ENCODE assay signal across 8 mouse cellular contexts in genomic region chr2:155472671-155473569, GRCm38 (mm10). TPM values are rescaled to one million over a fixed set of nuclear protein-coding genes. Genes with fewer than 3 reads are reported as not detected.
DNase-seq lines count a peak whose midpoint lies in the region; ATAC-seq and TF ChIP-seq lines count a peak whose summit lies in the region.

No protein-coding gene starts in this region.

- H3K27me3 ChIP-seq in heart, embryonic 15.5 days, result no peaks in the 10 kb centered on the region
- H3K27me3 ChIP-seq in kidney, postnatal 0 days (ENCODE audit: insufficient read depth, low read length), result no peaks in the 10 kb centered on the region
- no peaks in the 10 kb centered on the region for H3K27me3 ChIP-seq in neural tube, embryonic 14.5 days (ENCODE audit: control insufficient read depth, insufficient read depth, low read length)

- H3K4me1 ChIP-seq in brown adipose tissue, adult 24 weeks (ENCODE audit: control insufficient read depth, insufficient read depth, insufficient read length, low read length), result peaks cover 5% of the 10 kb centered on the region; the same call in 1 of the 2 replicates
- H3K4me1 ChIP-seq in heart, embryonic 15.5 days (replicated peaks), result peaks cover 32% of the 10 kb centered on the region
- H3K4me1 ChIP-seq in kidney, postnatal 0 days (replicated peaks; ENCODE audit: insufficient read depth, low read length), result peaks cover 9% of the 10 kb centered on the region; the same call in 1 of the 2 replicates
- H3K4me1 ChIP-seq in lung, adult 2 months (ENCODE audit: control insufficient read depth, insufficient read depth, low read length), result peaks cover 3% of the 10 kb centered on the region
- peaks cover 16% of the 10 kb centered on the region for H3K4me1 ChIP-seq in neural tube, embryonic 14.5 days (ENCODE audit: control insufficient read depth, insufficient read depth, low read length)

- no peak for TF ChIP-seq CTCF in kidney, postnatal 0 days (IDR thresholded peaks at IDR 0.05; ENCODE audit: low read depth)
- no peak for TF ChIP-seq CTCF in lung, adult 2 months (IDR thresholded peaks at IDR 0.05; ENCODE audit: insufficient read depth, low read length)

- H3K9me3 ChIP-seq in heart, embryonic 15.5 days (replicated peaks), result no peaks in the 10 kb centered on the region
- H3K9me3 ChIP-seq in kidney, postnatal 0 days (replicated peaks; ENCODE audit: low read length), result no peaks in the 10 kb centered on the region
- no peaks in the 10 kb centered on the region for H3K9me3 ChIP-seq in neural tube, embryonic 14.5 days (ENCODE audit: control insufficient read depth, low read length)

- 1% methylated on average over 54 of the region's 71 CpGs for WGBS in heart, embryonic 15.5 days
- WGBS in kidney, postnatal 0 days, result 2% methylated on average over 45 of the region's 71 CpGs
- WGBS in lung, adult 2 months, result 2% methylated on average over 62 of the region's 71 CpGs
- under 1% methylated on average over 50 of the region's 71 CpGs for WGBS in neural tube, embryonic 14.5 days

- peak overlapping the region; percentile 84 for H3K4me2 ChIP-seq in heart, embryonic 15.5 days
- peak overlapping the region; percentile 82 for H3K4me2 ChIP-seq in kidney, postnatal 0 days (ENCODE audit: low read length)
- H3K4me2 ChIP-seq in neural tube, embryonic 14.5 days (ENCODE audit: low read depth, low read length), result peak overlapping the region; percentile 51

- H3K36me3 ChIP-seq in heart, embryonic 15.5 days, result no peaks in the 10 kb centered on the region
- H3K36me3 ChIP-seq in kidney, postnatal 0 days (ENCODE audit: insufficient read depth, low read length), result no peaks in the 10 kb centered on the region
- H3K36me3 ChIP-seq in neural tube, embryonic 14.5 days (ENCODE audit: control insufficient read depth, insufficient read depth, low read length), result no peaks in the 10 kb centered on the region

- H3K27ac ChIP-seq in brown adipose tissue, adult 24 weeks (replicated peaks; ENCODE audit: low read depth, low read length), result peak overlapping the region; percentile 73
- peak overlapping the region; percentile 95 for H3K27ac ChIP-seq in heart, embryonic 15.5 days
- peak overlapping the region; percentile 94 for H3K27ac ChIP-seq in kidney, postnatal 0 days
- peak overlapping the region; percentile 90 for H3K27ac ChIP-seq in neural tube, embryonic 14.5 days (ENCODE audit: low read depth, low read length)

- TF ChIP-seq POLR2A in lung, adult 2 months (IDR thresholded peaks at IDR 0.05; ENCODE audit: borderline replicate concordance, extremely low read depth, low read depth, low read length), result no peak

- peak overlapping the region; percentile 99 for H3K9ac ChIP-seq in heart, embryonic 15.5 days
- peak overlapping the region; percentile 99 for H3K9ac ChIP-seq in kidney, postnatal 0 days (ENCODE audit: low read depth, low read length)
- peak overlapping the region; percentile 99 for H3K9ac ChIP-seq in neural tube, embryonic 14.5 days (replicated peaks; ENCODE audit: low read depth, low read length)

- peak; percentile 66 for DNase-seq in ES-CJ7 (ENCODE audit: low read depth, low spot score)
- DNase-seq in kidney, postnatal 0 days (ENCODE audit: low spot score), result peak; percentile 76
- peak; percentile 60 for DNase-seq in lung, adult 2 months
- DNase-seq in thymus, postnatal 0 days (ENCODE audit: low spot score), result peak; percentile 36

- H3K4me3 ChIP-seq in brown adipose tissue, adult 24 weeks (ENCODE audit: insufficient read depth, low read depth, low read length), result peak overlapping the region; percentile 93
- peak overlapping the region; percentile 94 for H3K4me3 ChIP-seq in heart, embryonic 15.5 days
- H3K4me3 ChIP-seq in kidney, postnatal 0 days (replicated peaks; ENCODE audit: low read depth, low read length), result peak overlapping the region; percentile 97
- peak overlapping the region; percentile 50 for H3K4me3 ChIP-seq in lung, adult 2 months (replicated peaks; ENCODE audit: extremely low read depth, low read depth, low read length)
- H3K4me3 ChIP-seq in neural tube, embryonic 14.5 days (ENCODE audit: low read depth, low read length), result peak overlapping the region; percentile 85

- peak; percentile 67 for ATAC-seq in erythroid progenitor cell, adult 5-6 weeks (replicated peaks; ENCODE audit: low FRiP score, poor library complexity, severe bottlenecking)
- peak; percentile 71 for ATAC-seq in heart, embryonic 15.5 days (replicated peaks; ENCODE audit: insufficient number of reproducible peaks, insufficient read depth, low FRiP score, low read depth)
- peak; percentile 62 for ATAC-seq in kidney, postnatal 0 days (replicated peaks; ENCODE audit: low FRiP score, low read depth)
- ATAC-seq in neural tube, embryonic 14.5 days (ENCODE audit: low read depth), result peak; percentile 73

RNA-seq across cellular contexts. Expression of gene Ncoa6, which starts 0.8 kb away (rescaled TPM):
- polyA plus RNA-seq in brown adipose tissue, adult 24 weeks (2012; ENCODE audit: insufficient read depth, insufficient read length, missing spikeins), result 11.5 and 13.5 TPM in 2 replicates
- total RNA-seq in erythroid progenitor cell, adult 5-6 weeks (2015; ENCODE audit: low replicate concordance), result 55.1 and 66.7 TPM in 2 replicates
- total RNA-seq in erythroid progenitor cell, adult 5-6 weeks (2017; ENCODE audit: low replicate concordance), result 19.4 and 24.4 TPM in 2 replicates
- 12.0 and 14.5 TPM in 2 replicates for polyA plus RNA-seq in heart, embryonic 15.5 days (2015; fragmentation: Nextera tagmentation; extraction: Ambion mirVana)
- 19.0 and 19.6 TPM in 2 replicates for polyA plus RNA-seq in kidney, postnatal 0 days (2015; fragmentation: Nextera tagmentation; extraction: Ambion mirVana)
- 20.0 and 23.2 TPM in 2 replicates for polyA plus RNA-seq in lung, adult 2 months (2012; rRNA removed)
- polyA plus RNA-seq in neural tube, embryonic 14.5 days (2014; fragmentation: Nextera tagmentation; extraction: Ambion mirVana), result 31.4 and 36.0 TPM in 2 replicates
- polyA plus RNA-seq in thymus, postnatal 0 days (2015; fragmentation: Nextera tagmentation; extraction: Ambion mirVana), result 14.9 and 17.7 TPM in 2 replicates

RNA-seq across cellular contexts. Expression of gene Acss2, which starts 44.8 kb away (rescaled TPM):
- 514 and 528 TPM in 2 replicates for polyA plus RNA-seq in brown adipose tissue, adult 24 weeks (2012; ENCODE audit: insufficient read depth, insufficient read length, missing spikeins)
- 3.2 and 6.3 TPM in 2 replicates for total RNA-seq in erythroid progenitor cell, adult 5-6 weeks (2015; ENCODE audit: low replicate concordance)
- 7.7 and 9.2 TPM in 2 replicates for total RNA-seq in erythroid progenitor cell, adult 5-6 weeks (2017; ENCODE audit: low replicate concordance)
- polyA plus RNA-seq in heart, embryonic 15.5 days (2015; fragmentation: Nextera tagmentation; extraction: Ambion mirVana), result 20.0 and 22.5 TPM in 2 replicates
- polyA plus RNA-seq in kidney, postnatal 0 days (2015; fragmentation: Nextera tagmentation; extraction: Ambion mirVana), result 20.8 and 22.9 TPM in 2 replicates
- 29.7 and 52.6 TPM in 2 replicates for polyA plus RNA-seq in lung, adult 2 months (2012; rRNA removed)
- polyA plus RNA-seq in neural tube, embryonic 14.5 days (2014; fragmentation: Nextera tagmentation; extraction: Ambion mirVana), result 30.6 and 35.0 TPM in 2 replicates
- polyA plus RNA-seq in thymus, postnatal 0 days (2015; fragmentation: Nextera tagmentation; extraction: Ambion mirVana), result 29.8 and 35.7 TPM in 2 replicates

RNA-seq across cellular contexts. Expression of gene Ggt7, which starts 45.1 kb away (rescaled TPM):
- polyA plus RNA-seq in brown adipose tissue, adult 24 weeks (2012; ENCODE audit: insufficient read depth, insufficient read length, missing spikeins), result not detected in 2 replicates
- not detected in 2 replicates for total RNA-seq in erythroid progenitor cell, adult 5-6 weeks (2015; ENCODE audit: low replicate concordance)
- total RNA-seq in erythroid progenitor cell, adult 5-6 weeks (2017; ENCODE audit: low replicate concordance), result not detected in 2 replicates
- polyA plus RNA-seq in heart, embryonic 15.5 days (2015; fragmentation: Nextera tagmentation; extraction: Ambion mirVana), result 1.1 and 2.4 TPM in 2 replicates
- polyA plus RNA-seq in kidney, postnatal 0 days (2015; fragmentation: Nextera tagmentation; extraction: Ambion mirVana), result 2.0 TPM in 2 replicates
- polyA plus RNA-seq in lung, adult 2 months (2012; rRNA removed), result 8.0 and 8.3 TPM in 2 replicates
- 37.7 and 52.7 TPM in 2 replicates for polyA plus RNA-seq in neural tube, embryonic 14.5 days (2014; fragmentation: Nextera tagmentation; extraction: Ambion mirVana)
- polyA plus RNA-seq in thymus, postnatal 0 days (2015; fragmentation: Nextera tagmentation; extraction: Ambion mirVana), result 2.8 and 3.6 TPM in 2 replicates

Comparison
In these comparisons a context has a peak if more than half of its experiments do, and no peak if none do; other contexts are left out.
1. Peak in every context shown above with its lines: DNase-seq, ATAC-seq, H3K4me3 ChIP-seq and H3K27ac ChIP-seq.